Mouse (Mus musculus) telencephalon, adult 2 months (tissue): ENCODE results near the gene Sez6.

Source experiments
- DNase-seq: peaks from one replicate; pipeline ENCODE4 v3.0.0-alpha.2; 2011; ENCODE audit warnings: low read depth, low spot score

Gene Sez6

GRCm38 (mm10) chr11:77906097-77906687, 24.4 kb upstream of the Sez6 start:
- DNase-seq: no peak

DNA sequence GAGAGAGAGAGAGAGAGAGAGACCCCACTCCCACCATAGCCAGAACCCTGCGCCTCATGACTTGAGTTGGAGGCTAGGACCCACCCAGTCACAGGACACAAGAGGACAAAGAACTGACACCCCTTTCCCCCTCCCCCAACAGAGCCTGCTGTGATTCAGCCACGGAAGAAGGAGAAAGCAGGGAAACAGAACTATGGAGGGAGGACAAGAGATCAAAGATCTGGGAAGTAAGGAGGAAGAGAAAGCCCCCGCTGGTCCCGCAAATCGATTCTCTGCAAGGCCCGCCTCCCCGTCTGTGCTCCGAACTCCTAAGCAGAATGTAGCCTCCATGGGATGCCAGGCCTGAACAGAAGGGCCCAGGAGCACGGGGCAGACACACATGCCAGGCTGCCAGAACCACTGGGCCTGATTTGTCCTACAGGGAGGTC, 23.8 kb upstream of the Sez6 start:
- DNase-seq: no peak

DNA sequence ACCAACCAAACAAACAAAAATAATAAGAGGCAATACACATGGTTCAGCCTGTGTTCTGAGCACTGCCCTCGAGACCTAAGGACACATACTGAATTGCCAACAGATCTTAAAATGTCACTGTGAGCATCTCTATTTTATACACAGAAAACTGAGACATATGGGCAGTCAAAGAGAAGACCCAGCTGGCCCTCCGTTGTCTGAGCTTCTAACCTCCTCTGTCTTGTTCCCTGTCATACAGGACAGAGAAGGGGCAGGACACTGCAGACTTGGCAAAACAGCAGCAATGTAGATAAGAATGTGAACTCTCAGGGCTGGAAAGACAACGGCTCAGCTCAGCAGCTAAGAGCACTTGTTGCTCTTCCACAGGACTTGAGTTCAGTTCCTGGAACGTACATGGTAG, 22.1 kb upstream of the Sez6 start:
- no peak for DNase-seq

DNA sequence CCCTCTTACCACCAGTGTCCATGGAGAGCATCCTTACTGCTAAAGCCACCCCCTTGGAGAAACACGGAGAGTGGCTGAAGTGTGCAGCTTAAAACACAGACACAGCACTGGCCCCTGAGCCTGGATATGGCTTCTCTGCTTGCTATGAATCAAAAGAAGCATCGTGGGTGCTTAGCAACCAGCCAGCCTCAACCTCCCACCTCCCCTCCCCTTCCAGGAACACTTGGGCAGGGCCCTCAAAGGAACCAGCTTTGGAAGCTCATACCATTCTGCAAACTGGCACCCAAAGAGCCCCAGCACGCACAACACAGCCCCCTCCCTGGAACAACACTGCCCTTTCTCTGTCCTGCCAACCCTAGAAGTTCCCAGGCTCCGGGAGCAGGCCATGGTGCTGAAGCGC, 21.2 kb upstream of the Sez6 start:
- DNase-seq: no peak

DNA sequence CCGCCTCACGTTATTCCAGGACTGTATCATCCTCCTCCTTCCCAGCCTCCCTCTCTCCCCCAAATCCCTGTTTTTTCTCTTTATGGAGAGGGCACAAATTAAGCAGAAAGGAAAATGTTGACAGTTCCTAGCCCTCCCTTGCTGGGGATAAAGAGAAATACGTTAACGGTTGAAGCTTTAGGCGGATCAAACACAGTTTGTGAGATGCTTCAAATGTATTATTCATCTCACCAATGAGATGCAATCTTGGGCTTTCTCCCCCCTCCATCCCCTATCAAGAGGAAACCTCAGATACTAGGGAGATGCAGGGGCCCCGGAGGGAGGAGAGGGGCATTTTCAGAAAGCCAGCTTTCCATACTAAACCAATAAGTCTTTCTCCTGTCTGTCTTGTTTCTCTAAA, 20.8 kb upstream of the Sez6 start:
- no peak for DNase-seq

DNA sequence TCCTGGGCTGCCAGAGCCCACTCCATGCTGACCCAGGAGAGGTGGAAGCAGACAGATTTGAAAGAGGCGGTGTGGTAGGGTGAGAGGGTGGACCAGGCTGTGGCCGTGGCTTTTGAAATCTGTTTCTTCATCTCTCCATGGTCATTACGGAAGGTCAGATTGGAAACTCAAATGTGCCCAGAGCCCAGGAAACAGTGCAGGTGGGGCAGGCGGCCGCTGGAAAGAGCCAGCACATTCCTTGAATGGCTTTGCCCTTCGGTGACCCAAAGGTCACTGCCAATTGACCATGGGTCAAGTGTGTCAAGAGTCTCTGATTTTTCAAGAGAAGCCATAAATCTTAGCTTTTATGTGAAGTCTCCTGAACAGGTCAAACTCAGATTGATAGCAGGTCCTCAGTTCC, 17.1 kb upstream of the Sez6 start:
- DNase-seq: no peak

- DNase-seq: no peak
Measured at GRCm38 (mm10) chr11:77914598-77915260, 15.9 kb upstream of the Sez6 start.

DNA sequence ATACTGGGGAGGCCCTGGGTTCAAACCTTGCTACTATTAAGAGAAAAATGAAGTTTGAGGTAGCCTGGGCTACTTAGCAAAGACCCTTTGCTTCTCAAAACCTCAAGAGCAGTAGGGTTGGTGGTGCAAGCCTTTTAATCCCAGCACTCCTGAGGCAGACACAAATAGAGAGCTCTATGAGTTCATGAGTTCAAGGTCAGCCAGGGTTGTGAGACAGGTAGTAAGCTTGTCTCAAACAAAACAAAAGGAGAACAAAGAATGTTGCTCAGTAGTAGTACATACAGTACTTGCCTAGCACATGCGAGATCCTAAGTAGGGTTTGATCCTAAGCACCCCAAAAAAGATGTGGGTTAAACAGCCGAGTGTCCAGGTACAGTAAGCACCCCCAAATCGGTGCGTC, 13.9 kb upstream of the Sez6 start:
- no peak for DNase-seq

GRCm38 (mm10) chr11:77917166-77917565, 13.4 kb upstream of the Sez6 start:
- DNase-seq: no peak

GRCm38 (mm10) chr11:77923285-77923684, 7.3 kb upstream of the Sez6 start:
- DNase-seq: no peak

GRCm38 (mm10) chr11:77925836-77926657, 4.6 kb upstream of the Sez6 start:
- DNase-seq: no peak

- DNase-seq: no peak
Measured at GRCm38 (mm10) chr11:77926666-77927065, 3.9 kb upstream of the Sez6 start.

DNA sequence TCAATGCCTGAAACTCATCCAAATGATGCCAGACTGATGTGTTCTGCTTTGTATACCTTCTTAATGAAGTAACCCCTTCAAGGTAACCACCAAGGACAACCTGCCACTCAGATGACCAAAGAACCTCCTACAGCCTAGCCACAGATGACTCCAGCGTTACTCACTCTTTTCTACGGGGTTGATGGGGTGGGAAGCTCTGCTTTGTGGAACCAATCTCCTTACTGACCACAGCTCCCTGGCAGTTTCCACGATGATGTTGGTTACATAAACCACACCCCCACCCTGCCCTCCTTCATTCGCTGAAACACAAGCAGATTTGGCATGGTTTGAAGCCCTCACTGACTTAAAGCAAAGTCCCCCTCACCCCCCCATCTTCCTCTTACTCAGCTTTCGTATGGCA, 2.8 kb upstream of the Sez6 start:
- no peak for DNase-seq

- no peak for DNase-seq
Measured at GRCm38 (mm10) chr11:77931541-77932433, 1.2 kb downstream of the Sez6 start.

DNA sequence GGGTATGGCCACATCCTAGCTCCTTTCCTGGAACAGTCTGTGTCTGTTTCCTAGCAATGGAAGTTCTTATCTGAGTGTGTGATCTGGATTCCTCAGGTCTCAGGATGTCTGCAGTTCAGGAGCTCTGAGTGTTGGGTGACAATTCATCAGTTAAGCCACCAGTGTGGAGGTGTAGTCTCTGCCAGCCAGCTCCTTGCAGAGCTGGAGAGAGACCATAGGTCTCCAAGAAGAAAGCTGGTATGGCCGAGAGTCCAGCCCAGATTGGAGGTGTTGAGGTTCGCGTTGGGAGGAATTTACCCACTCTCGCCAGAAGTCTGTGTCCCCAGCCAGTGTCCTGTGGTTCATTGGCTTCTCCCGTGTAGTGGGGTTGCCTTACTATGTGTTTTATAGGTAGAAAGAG, 2.0 kb downstream of the Sez6 start:
- no peak for DNase-seq

DNA sequence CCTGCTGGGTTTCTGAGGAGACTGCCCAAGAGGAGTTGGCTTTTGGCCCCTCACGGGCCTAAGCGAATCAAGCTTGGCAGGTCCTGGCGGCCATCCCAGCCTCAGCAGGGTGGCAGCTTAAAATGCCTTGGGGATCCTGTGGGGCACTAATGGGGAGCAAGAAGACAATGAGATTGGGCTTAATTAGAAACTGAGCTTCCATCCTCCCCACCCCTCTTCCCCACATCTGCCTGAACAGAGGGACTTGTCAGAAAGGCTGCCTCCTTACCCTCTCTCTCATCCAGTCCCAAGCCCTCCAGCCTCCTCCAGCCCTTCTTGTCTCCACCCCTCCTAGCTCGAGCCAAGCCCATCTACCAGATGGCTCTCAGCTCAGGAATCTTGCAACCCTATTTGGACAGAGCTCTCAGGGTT, 3.5 kb downstream of the Sez6 start:
- no peak for DNase-seq

DNA sequence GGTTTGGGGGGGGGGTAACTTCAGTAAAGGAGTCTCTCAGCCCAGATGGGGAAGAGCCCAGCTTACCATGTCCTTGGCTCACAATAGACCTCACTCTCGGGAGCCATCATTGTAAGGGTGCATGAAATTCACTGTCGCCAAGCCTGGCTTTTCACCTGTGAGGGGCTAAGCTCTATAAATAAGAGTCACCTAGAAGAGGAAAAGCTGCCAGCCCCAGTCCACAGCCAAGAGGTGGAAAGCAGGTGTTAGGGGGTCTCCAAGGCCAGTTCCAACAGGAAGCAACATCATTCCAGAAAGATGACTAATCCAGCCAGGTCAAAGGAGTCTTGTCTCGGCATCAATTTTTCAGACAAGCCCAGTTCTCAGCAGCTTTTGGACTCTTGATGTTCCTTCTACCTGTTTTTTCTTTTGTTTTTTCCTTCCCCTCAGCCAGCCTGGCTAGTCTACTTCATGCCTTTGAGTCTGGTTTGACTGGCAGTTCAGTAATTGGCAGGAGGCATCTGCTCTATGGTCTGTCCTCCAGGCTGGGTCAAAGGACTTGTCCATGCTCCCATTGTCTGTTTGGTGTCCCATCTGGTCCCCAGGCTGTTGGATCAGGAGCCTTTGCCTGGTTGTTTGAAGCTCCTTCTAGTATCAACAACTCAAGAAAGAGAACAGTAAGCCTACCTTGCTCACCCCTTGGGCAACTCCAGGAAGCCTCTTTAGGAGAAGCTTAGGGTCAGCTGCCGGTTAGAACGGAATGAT, 4.1 kb downstream of the Sez6 start:
- no peak for DNase-seq

- DNase-seq: no peak
Measured at GRCm38 (mm10) chr11:77936846-77937245, 6.2 kb downstream of the Sez6 start.

DNA sequence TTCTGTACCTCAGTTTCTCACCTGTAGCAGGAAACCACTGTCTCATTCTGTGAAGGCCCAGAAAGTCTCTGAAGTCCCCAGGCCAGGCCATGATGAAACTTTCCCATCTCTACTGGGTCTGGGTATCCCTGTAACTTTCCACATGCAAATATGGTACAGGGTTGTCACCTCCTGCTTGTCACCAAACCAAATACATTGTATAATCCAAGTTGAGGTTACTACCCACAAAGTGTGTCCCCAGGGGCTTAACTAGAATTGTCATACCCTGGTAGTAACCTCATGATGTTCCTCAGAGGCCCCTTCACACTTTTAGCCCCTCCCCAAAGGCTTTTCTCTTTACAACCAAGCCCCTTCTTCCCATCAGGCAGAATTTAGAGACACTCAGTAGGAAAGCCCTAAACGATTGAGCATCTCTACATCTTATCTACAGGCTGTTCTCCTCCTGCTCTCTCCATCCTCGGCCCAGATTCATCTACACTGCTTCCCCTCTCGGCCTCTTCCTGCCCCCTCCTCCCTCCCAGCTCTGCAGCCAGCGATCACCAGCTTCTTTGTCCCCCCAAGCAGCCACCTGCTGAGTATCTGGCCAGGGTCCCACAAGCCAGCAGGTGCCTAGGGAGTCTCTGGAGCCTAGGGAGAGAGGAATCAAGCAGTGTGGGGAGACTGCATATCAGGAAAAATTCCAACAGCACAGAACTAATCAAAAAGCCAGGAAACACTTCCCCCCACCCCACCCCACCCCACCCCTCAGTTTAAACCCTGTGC, 7.2 kb downstream of the Sez6 start:
- no peak for DNase-seq

GRCm38 (mm10) chr11:77942230-77942629, 11.6 kb downstream of the Sez6 start:
- DNase-seq: no peak
